Mouse (Mus musculus): Measurements from ENCODE around the gene Rfxank. TPM values are rescaled to one million over a fixed set of nuclear protein-coding genes. Genes with fewer than 3 reads are reported as not detected.
A peak's percentile ranks its signal among the peaks of the same experiment; 100 is the strongest.

The Rfxank gene
- total RNA-seq, 2 experiments from 2014 or later = 7.4 to 9.1 TPM

DNA sequence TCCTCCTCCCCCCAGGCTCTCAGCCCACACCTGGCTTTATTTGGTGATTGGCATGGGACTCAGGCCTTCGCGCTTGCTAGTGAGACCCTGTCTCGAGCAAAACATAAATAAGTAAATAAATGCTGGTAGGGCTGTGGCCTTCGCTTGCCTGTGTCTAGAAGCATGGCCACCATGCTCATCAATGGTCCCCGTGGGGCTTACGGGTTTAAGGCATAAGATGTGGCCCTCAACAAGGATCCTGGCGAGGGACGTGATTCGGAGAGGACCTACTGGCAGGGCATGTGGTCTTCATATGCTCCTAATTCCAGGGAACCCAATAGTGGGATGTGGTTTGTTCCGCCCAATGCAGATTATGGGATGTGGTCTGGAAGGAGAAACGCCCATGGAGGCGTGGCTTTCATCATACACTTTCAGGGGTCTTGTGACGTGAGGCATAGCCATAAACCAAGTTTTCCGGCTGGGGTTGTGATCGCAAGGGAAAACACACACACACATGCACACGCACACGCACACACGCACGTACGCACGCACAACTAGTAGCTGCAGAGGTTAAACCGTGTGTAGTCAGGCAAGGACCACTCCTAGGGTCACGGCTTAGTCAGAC is 27.7 kb downstream of the Rfxank start:
- no peak for DNase-seq (ENCODE audit: low spot score)

DNA sequence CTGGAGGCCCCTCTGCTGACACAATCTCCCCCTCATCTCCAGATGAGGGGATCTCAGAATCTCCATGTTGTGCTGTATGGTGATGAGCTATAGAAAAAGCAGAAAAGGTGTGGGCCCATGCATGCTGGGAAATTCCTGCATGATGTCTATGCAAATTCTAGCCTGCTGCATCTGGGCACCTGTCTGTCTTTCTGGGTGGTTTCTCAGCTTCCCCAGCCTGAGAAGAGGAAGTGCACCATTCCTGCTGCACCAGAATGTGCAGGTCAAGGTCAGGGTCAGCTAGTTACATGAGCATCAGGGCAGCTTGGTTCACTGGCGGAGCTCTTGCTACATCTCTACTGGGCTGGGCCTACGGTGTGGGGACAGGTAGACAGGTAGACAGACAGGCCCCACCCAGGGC is 28.5 kb downstream of the Rfxank start:
- DNase-seq (ENCODE audit: low spot score) = no peak

DNA sequence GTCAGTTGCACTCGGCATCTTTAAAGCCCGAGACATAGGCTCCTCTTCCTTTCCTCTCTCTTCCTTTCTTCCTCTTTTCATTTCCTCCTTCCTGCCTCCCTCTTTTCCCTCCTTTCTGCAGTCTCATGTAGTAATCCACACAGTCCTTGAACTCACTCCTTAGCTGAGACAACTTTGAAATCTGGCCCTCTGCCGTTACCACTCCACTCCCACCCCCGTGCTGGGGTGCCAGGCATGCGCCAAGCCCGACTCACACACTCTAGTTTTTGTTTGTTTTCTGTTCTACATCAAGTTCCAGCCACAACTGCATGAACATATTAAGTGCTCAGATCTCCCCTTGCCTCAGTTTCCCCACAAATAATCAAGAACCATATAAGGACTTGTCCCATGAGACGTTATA is 34.0 kb downstream of the Rfxank start:
- DNase-seq (ENCODE audit: low spot score) = no peak

DNA sequence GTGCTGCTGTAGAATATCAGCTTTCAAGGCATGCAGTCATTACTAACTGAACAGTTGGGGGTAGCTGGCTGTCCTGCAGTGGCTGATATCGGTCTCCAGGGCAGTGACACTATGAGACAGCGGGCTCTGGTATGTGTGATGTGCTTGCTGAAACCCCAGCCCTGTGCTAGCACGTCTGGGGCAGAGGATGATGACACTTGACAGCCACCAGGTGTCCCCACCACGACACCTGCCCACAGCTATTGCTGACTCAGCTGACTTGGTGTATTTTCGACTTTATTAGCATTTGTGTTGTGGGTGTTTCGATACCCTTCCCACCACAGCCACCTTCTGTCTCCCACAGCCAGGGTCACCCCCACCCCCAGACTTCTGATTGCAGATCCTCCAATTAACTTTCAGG is 34.4 kb downstream of the Rfxank start:
- DNase-seq (ENCODE audit: low spot score) = peak; percentile 33

DNA sequence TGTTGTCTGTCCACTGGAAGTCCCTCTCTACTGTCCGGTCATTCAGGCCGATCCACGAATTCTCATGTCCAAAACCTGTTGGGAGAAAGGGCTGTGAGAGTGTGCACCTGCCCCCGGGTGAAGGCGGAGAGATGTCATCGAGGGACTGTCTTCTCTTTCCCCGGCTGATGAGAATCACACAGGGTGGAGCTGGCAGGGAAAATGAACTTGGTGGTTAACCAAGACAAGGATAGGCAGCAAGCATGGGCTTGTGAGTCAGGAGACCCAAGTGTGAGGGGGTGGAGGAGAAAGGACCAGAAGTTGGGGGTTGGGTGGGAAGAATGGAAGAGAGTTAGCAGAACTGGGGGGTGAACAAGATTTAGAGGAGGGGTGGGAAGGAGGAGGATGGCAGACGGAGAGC is 38.7 kb downstream of the Rfxank start:
- DNase-seq (ENCODE audit: low spot score) = no peak

DNA sequence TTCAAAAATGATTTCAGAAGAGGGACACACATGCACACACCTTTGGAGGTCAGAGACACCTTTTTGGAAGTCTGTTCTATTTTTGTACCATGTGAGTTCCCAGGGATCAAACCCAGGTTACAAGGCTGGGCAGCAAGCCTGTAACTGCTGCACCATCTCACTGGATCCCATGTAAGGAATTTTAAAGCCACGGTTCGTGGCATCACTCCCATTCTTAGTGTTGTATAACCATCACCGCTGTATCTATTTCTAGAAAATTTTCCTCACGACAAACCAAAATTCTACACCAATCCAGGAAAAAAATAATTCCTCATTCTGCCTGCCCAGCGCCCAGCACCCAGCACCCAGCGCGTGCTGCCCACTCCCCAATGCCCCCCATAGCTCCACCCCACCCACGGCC is 39.7 kb downstream of the Rfxank start:
- no peak for DNase-seq (ENCODE audit: low spot score)

DNA sequence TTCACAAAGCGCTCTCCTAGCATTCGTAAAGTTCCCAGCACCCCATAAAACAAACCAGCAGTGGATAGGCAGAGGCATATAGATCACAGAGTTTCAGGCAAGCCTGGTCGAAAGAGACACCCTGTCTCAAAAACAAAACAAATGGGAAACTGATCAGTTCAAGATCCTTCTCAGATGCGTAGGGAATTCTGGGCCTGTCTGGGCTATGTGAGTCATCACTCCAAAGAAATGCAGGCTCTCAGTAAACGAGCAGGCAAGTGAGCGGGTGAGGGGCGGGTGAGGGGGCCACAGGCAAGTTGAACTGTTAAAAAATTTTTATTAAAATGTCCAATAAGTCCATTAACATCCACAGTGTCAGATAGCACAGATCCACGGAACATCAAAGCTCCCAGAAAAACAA is 46.2 kb downstream of the Rfxank start:
- no peak for DNase-seq (ENCODE audit: low spot score)

DNA sequence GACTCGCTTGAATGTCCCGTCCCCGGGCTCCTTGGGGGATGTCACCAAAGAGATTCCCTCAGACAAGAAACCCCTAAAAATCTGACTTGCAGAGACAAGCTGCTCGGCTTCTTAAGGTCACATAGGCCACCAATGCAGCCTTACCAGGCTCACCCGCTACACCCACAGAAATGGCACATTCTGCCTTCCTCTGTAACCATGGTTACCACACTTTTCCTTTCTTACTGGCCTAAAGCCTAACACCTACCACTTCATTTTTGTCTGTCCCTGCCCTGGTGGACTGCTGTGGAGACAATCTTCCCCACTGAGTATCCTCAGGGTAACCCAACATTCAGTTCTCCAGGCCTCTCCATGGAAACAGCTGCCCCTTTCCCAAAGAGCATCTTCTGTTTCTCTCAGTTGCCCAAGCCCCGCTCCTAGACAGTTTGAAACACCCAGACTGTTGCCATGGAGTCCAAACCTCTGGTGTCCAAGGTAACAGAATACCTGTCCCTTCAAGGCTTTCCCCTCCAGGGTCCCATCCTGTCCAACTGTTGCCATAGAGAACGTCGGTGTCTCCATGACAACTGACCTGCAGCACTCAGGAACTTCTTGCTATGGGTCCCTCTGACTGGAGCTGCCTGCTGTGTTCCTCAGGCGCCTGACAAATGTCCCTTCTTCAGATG is 49.5 kb downstream of the Rfxank start:
- no peak for DNase-seq (ENCODE audit: low spot score)

DNA sequence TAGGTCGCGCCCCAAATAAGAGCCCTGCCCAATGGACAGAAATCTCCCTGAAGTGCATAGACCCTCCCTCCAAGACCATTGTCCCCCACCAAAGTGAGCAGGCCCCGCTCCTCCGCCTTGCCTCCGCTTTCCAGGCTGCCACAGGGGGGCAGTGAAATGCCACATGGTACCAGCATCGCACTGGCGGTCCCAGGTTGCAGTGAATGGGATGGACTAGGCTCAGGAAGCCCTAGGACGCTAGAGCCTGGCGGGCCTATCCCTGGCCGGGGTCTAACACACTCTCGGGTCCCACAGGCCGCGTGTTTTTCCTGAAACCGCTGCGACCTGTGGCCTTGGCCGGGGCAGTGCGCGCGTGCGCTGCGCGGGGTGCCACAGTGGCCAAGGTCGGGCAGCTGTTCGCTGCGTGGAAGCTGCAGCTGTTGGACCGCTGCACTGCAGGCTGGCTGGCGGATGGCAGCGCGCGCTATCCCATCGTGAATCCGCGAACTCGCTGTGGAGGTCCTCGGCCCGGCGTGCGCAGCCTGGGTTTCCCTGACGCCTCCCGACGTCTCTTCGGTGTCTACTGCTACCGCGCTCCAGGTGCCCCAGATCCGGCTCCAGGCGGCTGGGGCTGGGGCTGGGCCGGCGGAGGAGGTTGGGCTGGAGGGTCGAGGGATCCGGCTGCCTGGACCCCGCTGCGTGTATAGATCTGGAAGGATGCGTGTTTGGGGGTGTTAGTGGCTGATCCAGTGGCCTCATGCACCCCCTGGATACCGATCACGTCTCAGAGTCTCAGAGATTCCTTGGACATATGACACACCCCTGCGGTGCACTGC is 50.9 kb downstream of the Rfxank start:
- peak; percentile 26 for DNase-seq (ENCODE audit: low spot score)

DNA sequence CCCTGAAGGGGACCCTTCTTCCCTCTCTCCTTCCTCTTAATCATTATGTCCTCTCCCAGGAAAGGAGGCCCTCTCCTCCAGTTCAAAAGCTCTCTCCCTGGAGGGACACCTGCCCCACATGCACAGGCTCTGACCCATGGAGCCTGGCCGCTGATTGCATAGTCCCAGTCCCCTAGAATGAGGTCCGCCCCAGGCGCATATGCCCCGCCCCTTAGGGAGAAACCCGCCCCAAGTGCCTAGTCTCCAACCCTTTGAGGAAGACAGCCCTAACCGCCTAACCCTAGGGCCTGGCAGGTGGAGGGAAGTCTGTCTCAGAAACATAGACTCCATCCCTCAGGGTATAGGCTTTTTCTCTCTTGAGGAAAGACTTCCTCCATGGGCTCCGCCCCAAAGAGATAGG is 51.7 kb downstream of the Rfxank start:
- DNase-seq (ENCODE audit: low spot score) = no peak

DNA sequence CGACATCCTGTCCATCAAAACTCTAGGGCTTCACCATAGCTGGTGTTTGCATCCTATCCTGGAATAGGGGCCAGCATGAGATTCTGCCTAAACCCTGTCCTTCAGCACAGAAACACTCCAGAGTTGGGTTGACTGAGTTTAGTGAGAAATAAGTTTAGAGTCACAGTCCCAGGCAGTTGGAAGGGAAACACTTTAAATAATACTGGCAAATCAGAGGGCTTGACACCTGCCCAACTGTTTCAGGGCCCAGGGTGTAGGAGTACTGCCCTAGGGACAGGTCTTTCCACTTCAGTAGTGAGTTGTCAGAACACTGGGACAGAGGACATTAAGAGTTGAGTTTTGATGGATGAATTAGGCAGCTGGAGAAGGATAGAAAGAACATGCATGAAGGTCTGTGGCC is 52.8 kb downstream of the Rfxank start:
- DNase-seq (ENCODE audit: low spot score) = no peak

DNA sequence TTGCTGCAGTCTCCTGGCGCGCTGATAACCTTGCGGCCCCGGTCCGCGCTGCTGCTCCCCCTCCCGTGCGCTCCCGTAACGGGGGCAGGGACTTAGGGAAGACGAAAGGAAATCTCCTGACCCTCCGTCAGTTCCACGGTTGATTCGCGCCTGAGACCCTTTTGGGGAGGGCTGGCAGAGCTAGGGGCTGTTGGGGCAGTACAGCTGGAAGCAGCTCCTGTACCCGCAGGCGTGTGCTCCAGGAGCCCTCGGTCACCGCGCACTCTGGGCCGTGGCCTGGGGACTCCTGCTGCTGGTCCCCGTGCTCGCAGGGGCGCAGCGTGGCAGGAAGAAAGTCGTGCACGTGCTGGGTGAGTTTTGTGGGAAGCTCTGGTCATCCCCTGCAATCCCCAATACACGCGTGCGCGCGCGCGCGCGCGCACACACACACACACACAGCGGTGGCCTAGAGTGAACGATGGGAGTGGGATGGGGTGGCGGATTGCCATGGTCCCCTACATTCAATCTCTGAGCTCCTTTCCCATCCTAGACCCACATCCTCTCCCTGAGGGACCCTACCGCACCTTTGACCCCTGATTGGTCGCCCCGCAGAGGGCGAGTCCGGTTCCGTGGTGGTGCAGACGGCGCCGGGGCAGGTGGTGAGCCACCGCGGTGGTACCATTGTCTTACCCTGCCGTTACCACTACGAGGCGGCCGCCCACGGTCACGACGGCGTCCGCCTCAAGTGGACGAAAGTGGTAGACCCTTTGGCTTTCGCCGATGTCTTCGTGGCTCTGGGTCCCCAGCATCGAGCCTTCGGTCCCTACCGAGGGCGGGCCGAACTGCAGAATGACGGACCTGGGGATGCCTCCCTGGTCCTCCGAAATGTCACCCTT is 54.5 kb downstream of the Rfxank start:
- DNase-seq (ENCODE audit: low spot score) = no peak

DNA sequence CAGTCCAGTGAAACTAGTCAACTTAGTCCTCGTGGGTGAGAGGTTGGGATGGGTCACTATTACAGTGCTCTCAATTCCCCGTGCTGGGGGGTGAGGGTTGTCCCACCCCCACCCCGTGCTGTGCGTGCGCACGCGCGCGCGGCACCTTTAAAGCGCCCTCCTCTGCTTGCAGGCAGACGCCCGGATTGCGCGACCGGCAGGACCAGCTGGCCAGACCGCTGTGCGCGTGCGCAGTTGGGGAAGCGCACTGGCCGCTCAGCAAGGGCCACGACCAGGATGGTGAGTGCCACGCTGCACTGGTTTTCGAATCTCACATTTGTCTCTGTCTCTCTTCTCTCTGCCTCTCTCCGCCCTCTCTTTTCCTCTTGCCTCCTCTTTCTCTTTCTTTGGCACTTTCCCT is 55.7 kb downstream of the Rfxank start, which contains the start of gene Hapln4:
Hapln4 (plus strand) TSS at position 173 of the 400 bp plus-strand sequence.
- DNase-seq (ENCODE audit: low spot score) = no peak

DNA sequence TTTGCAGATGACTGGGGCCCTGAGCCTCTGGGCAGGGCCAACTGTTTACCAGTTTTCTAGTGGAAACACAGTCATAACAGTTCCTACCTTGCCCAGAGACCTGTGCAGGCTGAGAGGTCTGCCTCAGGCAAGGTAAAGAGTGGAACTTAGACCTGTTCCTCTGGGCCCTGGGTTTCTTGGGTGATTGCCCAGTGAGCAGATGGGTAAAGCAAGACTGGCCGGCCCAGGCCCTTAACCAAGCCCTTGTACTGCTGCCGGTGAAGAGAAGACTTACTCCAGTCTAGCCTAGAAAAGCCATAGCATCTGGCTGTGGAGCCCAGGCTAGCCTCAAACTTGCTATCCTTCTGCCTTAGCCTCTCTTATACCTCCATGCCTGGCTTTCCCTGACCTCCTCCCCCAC is 57.0 kb downstream of the Rfxank start:
- no peak for DNase-seq (ENCODE audit: low spot score)

Small RNA genes lying within 50 kb of the gene (microRNA-seq; reads per million reads assigned to microRNA genes)
- gene Mir7066 = not detected

Other genes starting within 250 kb of the Rfxank start
- gene Tssk6, start 237.0 kb downstream of the Rfxank start, total RNA-seq (2021) = not detected
- gene Ndufa13, start 236.6 kb downstream of the Rfxank start, total RNA-seq (2021) = 100 to 1,000 TPM; 347 to 364 TPM
- 1 to 10 TPM; 8.3 to 9.7 TPM for gene Yjefn3, start 236.4 kb downstream of the Rfxank start, total RNA-seq (2021)
- 10 to 100 TPM; 28.6 to 38.8 TPM for gene Gatad2a, start 142.8 kb downstream of the Rfxank start, total RNA-seq (2021)
- 10 to 100 TPM; 21.7 to 22.5 TPM for gene Mau2, start 96.4 kb downstream of the Rfxank start, total RNA-seq (2021)
- gene Sugp1, start 96.3 kb downstream of the Rfxank start, total RNA-seq (2021) = 10 to 100 TPM; 16.1 to 19.5 TPM
- under 1 TPM; 0.62 to 0.64 TPM for gene Tm6sf2, start 66.2 kb downstream of the Rfxank start, total RNA-seq (2021)
- gene Hapln4, start 55.7 kb downstream of the Rfxank start, total RNA-seq (2021) = not detected
- not detected for gene Ncan, start 18.3 kb downstream of the Rfxank start, total RNA-seq (2021)
- gene Nr2c2ap, start 7.8 kb downstream of the Rfxank start, total RNA-seq (2021) = 1 to 10 TPM; 4.5 to 4.9 TPM
- gene Borcs8, start 345 bp upstream of the Rfxank start, total RNA-seq (2021) = 10 to 100 TPM; 13.4 to 15.0 TPM
- under 1 TPM; 0.23 to 0.28 TPM for gene Mef2b, start 557 bp upstream of the Rfxank start, total RNA-seq (2021)
- 10 to 100 TPM; 75.2 to 88.4 TPM for gene Tmem161a, start 33.2 kb upstream of the Rfxank start, total RNA-seq (2021)
- gene Slc25a42, start 73.2 kb upstream of the Rfxank start, total RNA-seq (2021) = 10 to 100 TPM; 26.7 to 31.1 TPM
- gene Sugp2, start 95.1 kb upstream of the Rfxank start, total RNA-seq (2021) = 10 to 100 TPM; 37.4 to 49.4 TPM
- 1 to 10 TPM; 6.9 to 7.9 TPM for gene Armc6, start 95.3 kb upstream of the Rfxank start, total RNA-seq (2021)
- gene Homer3, start 143.7 kb upstream of the Rfxank start, total RNA-seq (2021) = 1 to 10 TPM; 2.9 to 3.8 TPM
- gene Ddx49, start 163.3 kb upstream of the Rfxank start, total RNA-seq (2021) = 10 to 100 TPM; 27.4 to 28.6 TPM
- 100 to 1,000 TPM; 133 to 135 TPM for gene Cope, start 163.4 kb upstream of the Rfxank start, total RNA-seq (2021)
- 10 to 100 TPM; 13.4 to 15.9 TPM for gene Cers1, start 176.6 kb upstream of the Rfxank start, total RNA-seq (2021)
- gene Gdf1, start 190.7 kb upstream of the Rfxank start, total RNA-seq (2021) = 1 to 10 TPM; 1.9 to 2.1 TPM
- 10 to 100 TPM; 29.8 to 31.1 TPM for gene Upf1, start 214.1 kb upstream of the Rfxank start, total RNA-seq (2021)
- 10 to 100 TPM in 1 of 2 experiments, 1 to 10 TPM in 1; 6.9 to 14.9 TPM for gene Comp, start 234.4 kb upstream of the Rfxank start, total RNA-seq (2021)

All from gastrocnemius, adult 18-20 months (tissue).